Mouse (Mus musculus) left cerebral cortex, postnatal 4 days (tissue): ENCODE data around the gene Rph3al. TPM values are rescaled to one million over a fixed set of nuclear protein-coding genes. Genes with fewer than 3 reads are reported as not detected.
A peak's percentile ranks its signal among the peaks of the same experiment; 100 is the strongest.

Experiments
- DNase-seq: peaks from one replicate; pipeline ENCODE4 v3.0.0-alpha.2; 2022
- intact Hi-C: fragments of 180-260 bp; cut with DNase I; formaldehyde crosslinking; loops from one replicate; pipeline ENCODE4 v1.15.1; 2025
- total RNA-seq, 2 experiments: library from RNA; stranded (reverse); gene quantifications; 2 replicates each; pipeline ENCODE4 v1.2.3; 2021

Gene Rph3al
- total RNA-seq, 2 experiments from 2014 or later = 2.9 to 4.3 TPM

- DNase-seq = no peak
- intact Hi-C loops = no loop called here
Measured at GRCm38 (mm10) chr11:75835587-75836239, 102.5 kb downstream of the Rph3al start.

- DNase-seq = no peak
- intact Hi-C loops = no loop called here
Measured at GRCm38 (mm10) chr11:75833081-75833480, 105.1 kb downstream of the Rph3al start.

GRCm38 (mm10) chr11:75830386-75830785 lies 107.8 kb downstream of the Rph3al start:
- DNase-seq = no peak
- intact Hi-C loops = no loop called here

GRCm38 (mm10) chr11:75827414-75827813 lies 110.8 kb downstream of the Rph3al start:
- DNase-seq = no peak
- intact Hi-C loops = no loop called here

- DNase-seq = no peak
- intact Hi-C loops = no loop called here
Measured at GRCm38 (mm10) chr11:75823506-75823905, 114.7 kb downstream of the Rph3al start.

GRCm38 (mm10) chr11:75813085-75813484 lies 125.1 kb downstream of the Rph3al start:
- no peak for DNase-seq
- intact Hi-C loops = no loop called here

GRCm38 (mm10) chr11:75811900-75812299 lies 126.3 kb downstream of the Rph3al start:
- DNase-seq = peak; percentile 64
- intact Hi-C loops = no loop called here

GRCm38 (mm10) chr11:75810526-75810925 lies 127.7 kb downstream of the Rph3al start:
- no peak for DNase-seq
- intact Hi-C loops = no loop called here

GRCm38 (mm10) chr11:75807486-75807885 lies 130.7 kb downstream of the Rph3al start:
- DNase-seq = peak; percentile 19
- intact Hi-C loops = no loop called here

- intact Hi-C loops = no loop called here
- no peak for DNase-seq
Measured at GRCm38 (mm10) chr11:75801771-75802550, 136.3 kb downstream of the Rph3al start.

GRCm38 (mm10) chr11:75801369-75801768 lies 136.9 kb downstream of the Rph3al start:
- DNase-seq = no peak
- intact Hi-C loops = no loop called here

GRCm38 (mm10) chr11:75796536-75797246 lies 141.5 kb downstream of the Rph3al start:
- intact Hi-C loops = loop anchor here (5.0 to 10.0 kb wide), 2 partner anchors 108 to 171 kb away; no protein-coding TSS in a partner anchor
- no peak for DNase-seq

GRCm38 (mm10) chr11:75796029-75796445 lies 142.2 kb downstream of the Rph3al start, which contains the start of gene Doc2b:
TSS of gene Doc2b (minus strand) at chr11:75796049.
- intact Hi-C loops = loop anchor here (5.0 to 10.0 kb wide), 2 partner anchors 109 to 171 kb away; no protein-coding TSS in a partner anchor
- DNase-seq = peak; percentile 44

GRCm38 (mm10) chr11:75795321-75795636 lies 142.9 kb downstream of the Rph3al start:
- no peak for DNase-seq
- intact Hi-C loops = loop anchor here (5.0 to 10.0 kb wide), 2 partner anchors 110 to 172 kb away; no protein-coding TSS in a partner anchor

GRCm38 (mm10) chr11:75794602-75795320 lies 143.5 kb downstream of the Rph3al start:
- intact Hi-C loops = loop anchor here (5.0 to 10.0 kb wide), 2 partner anchors 110 to 173 kb away; no protein-coding TSS in a partner anchor
- no peak for DNase-seq

GRCm38 (mm10) chr11:75793351-75793750 lies 144.9 kb downstream of the Rph3al start:
- intact Hi-C loops = loop anchor here (10.0 kb wide), 1 partner anchor 111 kb away; no protein-coding TSS in a partner anchor
- no peak for DNase-seq

- intact Hi-C loops = loop anchor here (10.0 kb wide), 1 partner anchor 112 kb away; no protein-coding TSS in a partner anchor
- no peak for DNase-seq
Measured at GRCm38 (mm10) chr11:75792535-75792934, 145.7 kb downstream of the Rph3al start.

GRCm38 (mm10) chr11:75785897-75786296 lies 152.3 kb downstream of the Rph3al start:
- intact Hi-C loops = loop anchor here (10.0 kb wide), 1 partner anchor 379 kb away; no protein-coding TSS in a partner anchor
- DNase-seq = no peak

GRCm38 (mm10) chr11:75783799-75784198 lies 154.4 kb downstream of the Rph3al start:
- intact Hi-C loops = loop anchor here (5.0 to 10.0 kb wide), 2 partner anchors 184 to 381 kb away; no protein-coding TSS in a partner anchor
- no peak for DNase-seq

- DNase-seq = peak; percentile 74
- intact Hi-C loops = loop anchor here (5.0 to 10.0 kb wide), 2 partner anchors 185 to 383 kb away; no protein-coding TSS in a partner anchor
Measured at GRCm38 (mm10) chr11:75781919-75782318, 156.3 kb downstream of the Rph3al start.
